Mouse (Mus musculus) forebrain, postnatal 0 days (tissue): ENCODE measurements at regions not wholly inside any gene's neighbourhood (a gene's known extent, or its start where the extent isn't known, plus 50 kb on each side); places are given as distances from the start of the nearest gene placed in this dataset.
A peak's percentile ranks its signal among the peaks of the same experiment; 100 is the strongest.

Experiments used
- ATAC-seq: fragments of 200-750 bp; cut with Nextera tagmentation; 2 replicates; pipeline ENCODE4 v1.8.0; 2017; ENCODE audit warnings: mild to moderate bottlenecking, moderate library complexity
- DNase-seq: peaks from one replicate; pipeline ENCODE4 v3.0.0-alpha.2; 2015
- H3K27ac ChIP-seq: fragments of 300-500 bp; sonication (generic); 2 replicates; pipeline ENCODE4 v1.5.1; 2014; ENCODE audit warnings: low read depth, mild to moderate bottlenecking, antibody characterized with exemption, low read length, moderate library complexity, mixed read lengths
- H3K27me3 ChIP-seq: fragments of 300-500 bp; sonication (generic); 2 replicates; pipeline ENCODE4 v1.6.1; 2014; ENCODE audit warnings: mild to moderate bottlenecking, low read length, mixed read lengths; ENCODE audit not compliant: insufficient read depth
- H3K36me3 ChIP-seq: fragments of 300-500 bp; sonication (generic); 2 replicates; pipeline ENCODE4 v1.6.1; 2014; ENCODE audit warnings: mild to moderate bottlenecking, moderate library complexity; ENCODE audit not compliant: insufficient read depth
- H3K4me1 ChIP-seq: fragments of 300-500 bp; sonication (generic); 2 replicates; pipeline ENCODE4 v1.6.1; 2014; ENCODE audit warnings: antibody characterized with exemption; ENCODE audit not compliant: insufficient read depth
- H3K4me2 ChIP-seq: fragments of 300-500 bp; sonication (generic); 2 replicates; pipeline ENCODE4 v1.6.1; 2014; ENCODE audit warnings: low read depth, mild to moderate bottlenecking, moderate library complexity
- H3K4me3 ChIP-seq: fragments of 300-500 bp; sonication (generic); 2 replicates; pipeline ENCODE4 v1.5.1; 2014; ENCODE audit warnings: low read depth, low read length, mixed read lengths
- H3K9ac ChIP-seq: fragments of 300-500 bp; sonication (generic); 2 replicates; pipeline ENCODE4 v1.6.1; 2014; ENCODE audit warnings: mild to moderate bottlenecking
- H3K9me3 ChIP-seq: fragments of 300-500 bp; sonication (generic); 2 replicates; pipeline ENCODE4 v1.6.1; 2016; ENCODE audit warnings: low read length
- CTCF ChIP-seq: sonication (generic); IDR thresholded peaks from 2 replicates; pipeline ENCODE4 v1.5.1; 2016; ENCODE audit warnings: antibody characterized with exemption, control low read depth, low read depth
- WGBS: fragments of 180-500 bp; shearing (Covaris S2); extraction: QIAGEN DNeasy Blood & Tissue Kit; methylation state at CpG from one replicate; pipeline ENCODE4 v1.1.7; 2014; 5-methylcytosine and 5-hydroxymethylcytosine counted together

GRCm38 (mm10) chr1:145015623-145016022 is 240.4 kb upstream of the Rgs18 start:
- ATAC-seq (no peak), DNase-seq (no peak)
- Histone ChIP-seq H3K9ac (no peak overlapping the region), H3K27ac (no peak overlapping the region), H3K4me1 (no peaks in the 10 kb centered on the region), H3K9me3 (no peaks in the 10 kb centered on the region), H3K27me3 (no peaks in the 10 kb centered on the region), H3K4me2 (no peak overlapping the region), H3K36me3 (no peaks in the 10 kb centered on the region), H3K4me3 (no peak overlapping the region)
- TF ChIP-seq CTCF, result no peak
- 76% methylated on average over 4 of the region's 4 CpGs for WGBS

GRCm38 (mm10) chr1:145010833-145011232 is 235.6 kb upstream of the Rgs18 start:
- DNase-seq, result no peak
- Histone ChIP-seq H3K4me2 (no peak overlapping the region), H3K9me3 (no peaks in the 10 kb centered on the region), H3K27me3 (no peaks in the 10 kb centered on the region), H3K27ac (no peak overlapping the region), H3K9ac (no peak overlapping the region), H3K4me3 (no peak overlapping the region), H3K4me1 (no peaks in the 10 kb centered on the region), H3K36me3 (no peaks in the 10 kb centered on the region)
- no peak for ATAC-seq
- no peak for TF ChIP-seq CTCF

- Histone ChIP-seq H3K4me3 (no peak overlapping the region), H3K9me3 (no peaks in the 10 kb centered on the region), H3K4me1 (no peaks in the 10 kb centered on the region), H3K27ac (no peak overlapping the region), H3K36me3 (no peaks in the 10 kb centered on the region), H3K27me3 (no peaks in the 10 kb centered on the region), H3K9ac (no peak overlapping the region), H3K4me2 (no peak overlapping the region)
- 50% methylated on average over 5 of the region's 5 CpGs for WGBS
- no peak for TF ChIP-seq CTCF
- no peak for DNase-seq
- ATAC-seq, result no peak
These were observed 202.9 kb upstream of the Rgs18 start for GRCm38 (mm10) chr1:144978167-144978566.

- no peaks in the 10 kb centered on the region for H3K27me3 ChIP-seq
- no peaks in the 10 kb centered on the region for H3K4me1 ChIP-seq
- DNase-seq (no peak), ATAC-seq (no peak)
- H3K4me2 ChIP-seq, result no peak overlapping the region
- H3K9ac ChIP-seq, result no peak overlapping the region
- no peaks in the 10 kb centered on the region for H3K36me3 ChIP-seq
- no peak overlapping the region for H3K4me3 ChIP-seq
- no peak overlapping the region for H3K27ac ChIP-seq
- 81% methylated on average over 3 of the region's 3 CpGs for WGBS
- no peak for TF ChIP-seq CTCF
- no peaks in the 10 kb centered on the region for H3K9me3 ChIP-seq
These were observed 190.5 kb upstream of the Rgs18 start for GRCm38 (mm10) chr1:144965736-144966135.

- no peak overlapping the region for H3K27ac ChIP-seq
- no peak for ATAC-seq
- no peaks in the 10 kb centered on the region for H3K4me1 ChIP-seq
- H3K4me2 ChIP-seq, result no peak overlapping the region
- TF ChIP-seq CTCF, result no peak
- no peak for DNase-seq
- H3K9me3 ChIP-seq, result no peaks in the 10 kb centered on the region
- H3K4me3 ChIP-seq, result no peak overlapping the region
- no peaks in the 10 kb centered on the region for H3K27me3 ChIP-seq
- 94% methylated on average over 3 of the region's 3 CpGs for WGBS
- no peak overlapping the region for H3K9ac ChIP-seq
- H3K36me3 ChIP-seq, result no peaks in the 10 kb centered on the region
These were observed 163.8 kb upstream of the Rgs18 start for GRCm38 (mm10) chr1:144939006-144939405.

GRCm38 (mm10) chr1:144926136-144926535 is 150.9 kb upstream of the Rgs18 start:
- Histone ChIP-seq H3K9ac (no peak overlapping the region), H3K27ac (no peak overlapping the region), H3K4me3 (no peak overlapping the region), H3K36me3 (no peaks in the 10 kb centered on the region), H3K4me1 (no peaks in the 10 kb centered on the region), H3K9me3 (0 out of 2 replicates have a peak, but pooled peaks cover 2% of the 10 kb centered on the region), H3K4me2 (no peak overlapping the region), H3K27me3 (no peaks in the 10 kb centered on the region)
- WGBS, result 49% methylated on average over 2 of the region's 2 CpGs
- ATAC-seq (no peak), DNase-seq (peak; percentile 39)
- no peak for TF ChIP-seq CTCF

- Histone ChIP-seq H3K4me1 (no peaks in the 10 kb centered on the region), H3K36me3 (no peaks in the 10 kb centered on the region), H3K27ac (no peak overlapping the region), H3K9me3 (no peaks in the 10 kb centered on the region), H3K4me2 (no peak overlapping the region), H3K27me3 (no peaks in the 10 kb centered on the region), H3K9ac (no peak overlapping the region), H3K4me3 (no peak overlapping the region)
- no peak for ATAC-seq
- 87% methylated on average over 5 of the region's 5 CpGs for WGBS
- DNase-seq, result no peak
- no peak for TF ChIP-seq CTCF
These were observed 141.3 kb upstream of the Rgs18 start for GRCm38 (mm10) chr1:144916568-144916967.

GRCm38 (mm10) chr1:144902987-144903386 is 127.8 kb upstream of the Rgs18 start:
- Histone ChIP-seq H3K27ac (no peak overlapping the region), H3K36me3 (no peaks in the 10 kb centered on the region), H3K9ac (no peak overlapping the region), H3K4me2 (no peak overlapping the region), H3K27me3 (no peaks in the 10 kb centered on the region), H3K4me3 (no peak overlapping the region), H3K4me1 (no peaks in the 10 kb centered on the region), H3K9me3 (no peaks in the 10 kb centered on the region)
- TF ChIP-seq CTCF, result no peak
- ATAC-seq, result no peak
- DNase-seq, result peak; percentile 8
- 73% methylated on average over 3 of the region's 3 CpGs for WGBS
